Mouse (Mus musculus) spleen, adult 12 weeks (tissue): ENCODE data around the gene Jade3.
"Not testable (repeated sequence)": the region's sequence is repeated elsewhere in the genome, so short reads cannot be mapped to it uniquely, and the experiment has no call there.

Source experiments
- DNase-seq: peaks from one replicate; pipeline ENCODE4 v3.0.0; 2022; ENCODE audit warnings: low spot score

Jade3 gene

DNA sequence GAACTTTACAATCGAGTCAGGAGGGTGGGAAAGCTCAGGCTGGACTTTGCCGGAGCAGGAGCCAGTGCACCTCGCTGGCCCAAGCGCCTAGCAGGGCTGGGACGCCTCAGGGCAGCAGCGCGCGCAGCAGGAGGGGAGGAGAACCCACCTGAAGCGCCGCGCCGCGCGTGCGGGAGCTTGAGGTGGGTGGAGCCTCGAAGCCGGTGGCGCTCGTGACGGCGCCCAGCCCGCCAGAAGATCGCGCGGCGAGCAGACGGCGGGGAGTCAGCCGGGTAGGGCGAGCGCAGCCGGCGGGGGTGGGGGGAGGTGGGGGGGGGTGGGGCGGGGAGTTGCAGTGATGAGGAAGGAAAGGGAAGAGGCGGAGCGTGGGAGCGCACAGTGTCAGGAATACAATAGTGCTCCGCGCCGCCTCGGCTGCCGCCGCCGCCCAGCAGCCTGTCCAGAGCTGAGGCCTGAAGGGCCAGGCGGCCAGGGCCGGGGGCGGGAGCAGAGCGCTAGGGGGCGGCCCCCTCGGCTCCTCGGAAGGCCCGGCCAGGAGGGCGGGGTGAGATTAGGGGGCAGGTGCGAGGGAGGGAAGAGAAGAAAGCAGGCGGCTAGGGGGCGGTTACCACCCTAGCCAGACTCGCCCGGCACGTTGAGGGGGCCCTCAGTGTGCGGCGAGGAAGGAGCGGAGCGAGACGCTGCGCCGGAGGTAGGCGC lies at the start of gene Jade3:
Gene Jade3, plus strand, starts transcription at position 549 of the 699 bp plus-strand sequence.
- peak; percentile 64 for DNase-seq

DNA sequence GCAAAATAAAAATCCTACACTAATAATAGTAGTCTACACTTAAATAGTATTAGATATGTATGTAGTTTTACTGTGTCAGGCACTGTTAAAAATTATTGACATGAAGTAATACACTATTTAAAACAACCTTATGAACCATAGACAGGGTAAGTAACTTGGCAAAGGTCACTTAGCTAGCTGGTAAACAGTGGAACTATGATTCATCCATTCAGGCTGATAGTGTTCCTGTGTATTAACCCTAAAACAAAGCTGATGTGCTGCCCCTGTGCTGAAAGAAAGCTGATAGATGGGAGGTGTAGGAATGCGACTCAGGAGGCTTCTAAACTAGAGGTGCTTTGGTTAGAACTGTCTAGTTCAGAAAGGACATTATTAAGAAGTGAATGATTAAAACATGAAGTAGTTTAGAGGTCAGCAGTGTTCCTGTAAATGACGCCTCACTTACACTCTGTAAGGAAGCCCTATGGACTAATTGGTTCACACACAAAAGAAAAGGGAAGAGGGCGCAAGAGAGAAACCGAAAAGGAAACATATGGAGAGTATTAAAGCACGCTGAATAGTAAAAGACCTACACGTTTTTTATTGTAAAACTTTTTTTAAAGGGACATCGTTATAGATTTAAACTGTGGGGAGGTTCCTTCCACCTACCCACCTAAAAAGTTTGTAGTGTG lies 46.0 kb upstream of the Jade3 start:
- no peak for DNase-seq

DNA sequence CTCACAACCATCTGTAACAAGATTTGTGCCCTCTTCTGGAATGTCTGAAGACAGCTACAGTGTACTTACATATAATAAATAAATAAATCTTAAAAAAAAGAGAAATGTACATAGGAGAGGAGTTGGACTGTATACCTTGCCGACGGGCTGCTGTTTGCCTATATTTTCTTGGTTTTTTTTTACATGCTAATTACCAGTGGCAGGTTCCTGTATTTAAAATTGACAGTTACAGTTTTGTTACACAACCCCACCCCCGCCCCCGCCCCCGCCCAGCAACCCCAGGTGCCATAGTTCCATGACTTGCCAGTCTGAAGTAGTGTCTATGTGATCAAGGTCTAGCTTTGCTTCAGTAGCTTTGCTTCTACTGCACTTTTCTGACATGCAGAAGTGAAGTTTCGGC lies 43.2 kb upstream of the Jade3 start:
- DNase-seq, result no peak

GRCm38 (mm10) chrX:20387006-20387405 lies 38.5 kb upstream of the Jade3 start:
- no peak for DNase-seq

GRCm38 (mm10) chrX:20391964-20392363 lies 33.5 kb upstream of the Jade3 start:
- not testable (repeated sequence) for DNase-seq

DNA sequence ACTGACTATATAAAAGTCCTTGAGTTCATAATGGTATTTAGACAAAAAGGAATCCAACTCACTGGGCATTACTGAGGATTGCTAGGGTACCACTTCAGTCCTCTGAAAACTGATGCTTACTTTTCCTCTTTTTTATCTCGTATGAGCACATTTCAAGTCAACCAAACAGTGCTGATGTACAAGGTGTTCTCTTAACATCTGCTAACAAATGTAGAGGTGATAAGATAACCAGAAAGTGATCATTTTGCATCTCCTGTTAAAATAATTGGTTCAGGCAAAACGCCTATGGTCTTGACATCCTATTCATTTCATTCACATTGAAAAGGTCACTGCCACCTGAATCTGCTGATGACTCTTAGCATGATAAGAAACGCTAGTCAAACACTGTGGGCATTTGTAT lies 32.5 kb upstream of the Jade3 start:
- no peak for DNase-seq

- DNase-seq, result no peak
Measured at GRCm38 (mm10) chrX:20404068-20404467, 21.4 kb upstream of the Jade3 start.

DNA sequence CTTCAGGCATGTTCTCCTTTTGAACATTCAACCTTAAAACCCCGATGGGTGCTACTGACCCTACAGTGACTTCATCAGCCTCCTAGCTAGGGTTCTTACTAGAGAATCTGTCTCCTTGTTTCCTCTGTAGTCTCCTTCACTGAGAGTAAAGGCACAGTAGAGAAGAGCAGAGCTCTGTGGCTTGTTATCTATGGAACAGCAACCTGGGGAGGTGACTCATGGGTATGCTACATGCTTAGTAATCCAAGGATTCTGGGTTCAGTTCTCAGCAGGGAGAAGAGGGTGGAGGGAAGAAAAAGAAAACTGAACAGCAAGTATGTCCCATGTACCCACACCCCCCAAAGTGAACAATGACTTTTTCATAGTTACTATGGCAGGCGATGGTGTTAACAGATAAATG lies 18.6 kb upstream of the Jade3 start:
- DNase-seq, result no peak

- no peak for DNase-seq
Measured at GRCm38 (mm10) chrX:20407676-20408075, 17.8 kb upstream of the Jade3 start.

- DNase-seq, result no peak
Measured at GRCm38 (mm10) chrX:20411382-20411781, 14.1 kb upstream of the Jade3 start.

DNA sequence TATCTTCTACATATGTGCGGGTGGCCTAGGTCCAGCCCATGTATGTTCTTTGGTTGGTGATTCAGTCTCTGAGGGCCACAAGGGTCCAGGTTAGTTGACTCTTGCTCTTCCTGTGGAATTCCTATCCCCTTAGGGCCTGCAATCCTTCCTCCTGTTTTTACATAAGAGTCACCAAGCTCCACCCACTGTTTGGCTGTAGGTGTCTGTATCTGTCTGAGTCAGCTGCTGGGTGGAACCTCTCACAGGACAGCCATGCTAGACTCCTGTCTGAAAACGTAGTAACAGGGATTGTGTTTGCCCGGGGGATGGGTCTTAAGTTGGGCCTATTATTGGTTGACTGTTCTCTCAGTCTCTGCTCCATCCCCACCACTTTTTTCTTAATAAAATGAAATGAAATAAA lies 13.3 kb upstream of the Jade3 start:
- DNase-seq, result no peak

GRCm38 (mm10) chrX:20414885-20415622 lies 10.4 kb upstream of the Jade3 start:
- no peak for DNase-seq

GRCm38 (mm10) chrX:20418461-20418860 lies 7.0 kb upstream of the Jade3 start:
- no peak for DNase-seq

DNA sequence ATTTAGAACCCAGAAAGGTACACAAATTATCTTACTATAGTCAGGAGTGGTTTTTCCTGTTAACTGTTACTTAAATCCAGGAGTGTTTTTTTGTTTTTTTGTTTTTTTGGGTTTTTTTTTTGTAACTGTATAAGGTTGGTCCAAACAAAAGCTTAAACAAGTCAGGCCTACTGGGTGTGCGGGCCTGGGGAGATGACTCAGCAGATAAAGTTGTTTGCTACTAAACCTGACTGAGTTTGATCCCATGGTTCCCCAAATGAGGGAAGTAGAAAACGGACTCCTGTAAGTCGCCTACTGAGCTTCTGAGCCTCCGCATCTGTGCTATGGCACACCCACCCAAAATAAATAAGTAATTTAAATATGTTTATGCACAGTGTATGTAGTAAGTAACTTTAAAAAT lies 6.0 kb upstream of the Jade3 start:
- no peak for DNase-seq

- peak; percentile 8 for DNase-seq
Measured at GRCm38 (mm10) chrX:20425839-20426449, 456 bp downstream of the Jade3 start.

DNA sequence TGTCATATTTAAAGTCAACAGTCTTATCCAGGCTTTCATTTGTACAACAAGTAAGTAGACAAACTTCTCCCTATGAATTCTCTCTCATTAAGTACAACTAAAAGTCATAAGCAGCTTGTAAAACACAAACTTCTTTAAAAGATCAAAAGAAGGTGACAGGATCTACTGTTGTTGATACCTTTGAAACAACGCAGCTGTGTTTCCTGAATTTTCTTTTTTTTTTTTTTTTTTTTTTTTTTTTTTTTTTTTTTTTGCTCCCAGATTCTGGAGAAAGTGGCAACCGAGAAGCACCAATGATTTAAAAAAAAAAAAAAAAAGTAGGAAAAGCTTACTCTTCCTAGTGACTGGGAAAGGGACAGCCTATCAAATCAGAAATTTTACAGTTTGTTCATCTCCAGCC lies 57.7 kb downstream of the Jade3 start:
- no peak for DNase-seq

DNA sequence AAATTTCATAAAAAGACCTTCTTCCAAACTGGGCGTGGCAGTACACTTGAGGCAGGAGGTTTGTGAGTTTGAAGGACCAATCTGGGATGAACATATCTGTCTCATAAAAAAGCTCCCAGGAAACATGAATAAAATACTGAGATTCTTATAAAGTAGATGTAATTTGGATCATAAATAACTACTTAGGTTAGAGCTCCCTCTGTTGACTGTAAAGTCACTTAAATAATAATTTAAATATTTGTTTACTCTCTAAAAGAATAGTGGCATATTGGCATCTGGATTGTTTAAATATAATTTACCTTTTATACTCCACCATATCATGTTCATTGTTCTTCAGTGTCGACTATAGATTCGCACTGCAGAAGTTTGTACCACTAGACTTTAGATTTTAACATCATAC lies 72.2 kb downstream of the Jade3 start:
- no peak for DNase-seq

GRCm38 (mm10) chrX:20520290-20520939 lies 94.9 kb downstream of the Jade3 start:
- DNase-seq, result no peak

GRCm38 (mm10) chrX:20521578-20521977 lies 96.1 kb downstream of the Jade3 start:
- no peak for DNase-seq

DNA sequence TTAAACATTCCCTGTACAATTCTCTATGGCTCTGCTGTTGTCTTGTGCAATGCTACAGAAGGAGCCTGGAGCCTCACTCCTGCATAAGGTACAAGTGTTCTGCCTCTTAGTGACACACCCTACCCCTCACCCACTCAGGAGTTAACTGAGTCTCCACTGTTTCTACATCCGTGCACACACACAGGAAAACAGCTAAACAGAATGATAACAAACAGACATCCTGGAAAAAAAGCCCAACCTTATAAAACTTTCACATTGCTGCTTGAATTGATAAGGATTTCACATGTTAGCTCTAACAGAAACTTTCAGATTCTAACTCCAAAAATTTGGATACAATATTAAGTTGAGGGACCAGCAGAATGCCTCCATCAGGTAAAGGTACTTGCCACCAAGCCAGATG lies 107.1 kb downstream of the Jade3 start:
- DNase-seq, result no peak

DNA sequence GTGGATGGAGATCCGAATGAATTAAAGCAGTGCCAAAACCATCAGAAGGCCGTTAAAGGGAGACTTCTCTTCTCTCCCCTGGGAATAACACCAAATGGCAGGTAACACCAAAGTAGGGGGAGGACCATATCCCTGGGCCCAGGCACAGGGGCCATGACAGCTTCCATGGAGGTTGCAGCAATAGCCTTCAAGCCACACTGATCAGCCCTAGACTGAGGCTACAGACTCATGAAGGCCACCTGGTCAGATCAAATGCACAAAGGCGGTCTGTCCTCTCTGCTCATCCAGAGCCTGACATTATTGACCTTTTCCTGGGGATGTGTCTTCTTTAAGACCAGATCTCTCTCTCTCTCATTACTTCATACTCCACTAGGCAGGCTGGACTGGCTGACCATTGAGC lies 118.4 kb downstream of the Jade3 start:
- DNase-seq, result no peak

- DNase-seq, result no peak
Measured at GRCm38 (mm10) chrX:20547609-20548008, 122.1 kb downstream of the Jade3 start.
